Mouse (Mus musculus) brain, embryonic 14.5 days (tissue): Measurements from ENCODE around the gene Cdh26. TPM values are rescaled to one million over a fixed set of nuclear protein-coding genes. Genes with fewer than 3 reads are reported as not detected.

Source experiments
- DNase-seq: peaks from one replicate; pipeline ENCODE4 v3.0.0-alpha.2; 2011; ENCODE audit warnings: low read depth
- CTCF ChIP-seq: fragments of 200-500 bp; IDR thresholded peaks from 2 replicates; pipeline ENCODE4 v1.5.1; 2012; ENCODE audit warnings: inconsistent platforms, mild to moderate bottlenecking, moderate library complexity, borderline replicate concordance; ENCODE audit not compliant: insufficient read depth, insufficient read length; ENCODE audit errors: extremely low read depth
- POLR2A ChIP-seq: fragments of 200-500 bp; IDR thresholded peaks from 2 replicates; pipeline ENCODE4 v1.6.1; 2012; ENCODE audit warnings: mild to moderate bottlenecking, inconsistent platforms, borderline replicate concordance; ENCODE audit not compliant: poor library complexity, insufficient read depth, insufficient read length, severe bottlenecking; ENCODE audit errors: extremely low read depth
- polyA plus RNA-seq: library from polyadenylated mRNA; depleted of rRNA; stranded (reverse); fragments of >200 nt; gene quantifications from 2 replicates; pipeline ENCODE4 v1.2.3, GENCODE M21; 2012

Cdh26 gene
- polyA plus RNA-seq, 1 experiment: 0.59 TPM

DNA sequence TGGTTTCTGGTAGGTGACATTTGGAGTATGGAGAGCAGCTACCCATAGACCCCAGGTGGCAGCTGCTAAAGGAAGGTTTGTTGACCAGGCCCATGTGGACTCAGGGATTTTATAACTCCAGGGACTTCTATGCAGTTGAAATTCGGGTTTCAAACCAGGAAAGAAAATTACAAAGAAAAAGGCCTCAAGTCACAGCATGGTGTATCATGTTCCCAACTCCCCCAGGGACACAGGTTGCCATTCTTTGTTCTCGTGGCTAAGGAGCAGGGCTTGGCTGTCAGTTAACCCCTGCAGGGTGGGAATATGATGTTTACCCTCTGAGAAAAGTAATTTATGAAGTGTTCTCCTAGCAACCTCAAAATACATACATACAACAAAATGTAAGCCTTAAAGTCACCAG lies 19.9 kb downstream of the Cdh26 start:
- TF ChIP-seq CTCF (no peak), POLR2A (no peak)
- no peak for DNase-seq

GRCm38 (mm10) chr2:178450961-178451360 lies 20.6 kb downstream of the Cdh26 start:
- no peak for DNase-seq
- TF ChIP-seq CTCF: no peak
- TF ChIP-seq POLR2A: no peak

DNA sequence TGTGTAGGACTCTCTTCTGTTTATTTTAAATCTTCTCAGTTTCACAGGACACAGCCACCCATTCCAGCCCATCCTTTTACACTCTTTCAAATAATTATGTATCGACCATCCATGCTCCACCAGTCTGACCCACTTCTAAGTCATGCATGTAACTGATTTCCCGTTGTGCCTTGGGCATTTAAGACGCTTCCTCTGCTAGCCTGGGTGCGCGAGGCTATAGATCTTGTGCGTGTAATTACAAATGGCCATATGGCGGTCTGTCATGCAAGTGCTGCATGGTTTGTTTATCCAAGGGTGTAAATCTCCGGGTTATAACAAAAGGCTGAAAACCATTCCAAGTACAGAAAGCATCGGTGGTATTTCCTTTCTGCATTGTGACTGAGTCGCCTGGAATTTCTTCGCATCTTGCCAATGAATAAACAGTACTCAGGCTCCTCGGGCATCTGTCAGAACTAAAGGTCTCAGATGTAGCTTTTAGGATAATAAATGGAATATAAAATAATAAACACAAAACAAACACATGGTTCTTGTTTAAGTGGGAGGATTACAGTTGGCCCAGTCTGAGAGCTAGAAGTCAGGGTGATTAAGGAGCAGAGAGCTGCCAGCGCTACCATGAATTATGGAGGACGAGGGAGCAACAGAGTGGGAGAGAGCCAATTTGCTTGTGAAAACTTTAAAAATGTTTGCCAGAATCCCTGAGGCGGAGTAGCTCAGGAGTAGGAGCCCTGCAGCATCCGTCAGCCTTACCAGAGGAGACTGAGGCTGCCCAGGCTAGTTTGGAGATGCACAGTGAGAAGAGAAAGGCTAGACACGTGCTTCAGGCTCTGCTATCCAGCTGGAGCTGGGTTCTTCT lies 24.6 kb downstream of the Cdh26 start:
- DNase-seq: peak; percentile 85
- TF ChIP-seq CTCF (no peak), POLR2A (no peak)

GRCm38 (mm10) chr2:178457414-178457813 lies 27.1 kb downstream of the Cdh26 start:
- DNase-seq: no peak
- TF ChIP-seq POLR2A: no peak
- TF ChIP-seq CTCF: no peak

DNA sequence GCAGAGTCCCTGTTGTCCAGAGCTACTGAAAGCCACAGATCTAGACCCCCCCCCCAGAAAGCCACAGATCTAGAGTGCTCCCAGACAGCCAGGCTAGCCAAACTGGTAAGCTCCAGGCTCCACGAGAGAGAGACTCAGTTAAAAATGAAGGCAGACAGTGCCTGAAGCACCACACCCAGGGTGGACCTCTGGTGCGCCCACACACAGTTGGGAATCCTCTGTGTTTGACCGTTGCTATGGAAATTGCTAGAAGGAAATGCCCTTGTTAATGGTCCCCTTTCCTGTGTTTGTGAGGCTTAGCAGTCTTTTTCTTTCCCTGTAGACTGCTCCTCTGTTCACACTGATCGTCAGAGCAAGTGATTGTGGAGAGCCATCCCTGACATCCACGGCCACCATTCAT lies 30.0 kb downstream of the Cdh26 start:
- TF ChIP-seq CTCF (no peak), POLR2A (no peak)
- no peak for DNase-seq

DNA sequence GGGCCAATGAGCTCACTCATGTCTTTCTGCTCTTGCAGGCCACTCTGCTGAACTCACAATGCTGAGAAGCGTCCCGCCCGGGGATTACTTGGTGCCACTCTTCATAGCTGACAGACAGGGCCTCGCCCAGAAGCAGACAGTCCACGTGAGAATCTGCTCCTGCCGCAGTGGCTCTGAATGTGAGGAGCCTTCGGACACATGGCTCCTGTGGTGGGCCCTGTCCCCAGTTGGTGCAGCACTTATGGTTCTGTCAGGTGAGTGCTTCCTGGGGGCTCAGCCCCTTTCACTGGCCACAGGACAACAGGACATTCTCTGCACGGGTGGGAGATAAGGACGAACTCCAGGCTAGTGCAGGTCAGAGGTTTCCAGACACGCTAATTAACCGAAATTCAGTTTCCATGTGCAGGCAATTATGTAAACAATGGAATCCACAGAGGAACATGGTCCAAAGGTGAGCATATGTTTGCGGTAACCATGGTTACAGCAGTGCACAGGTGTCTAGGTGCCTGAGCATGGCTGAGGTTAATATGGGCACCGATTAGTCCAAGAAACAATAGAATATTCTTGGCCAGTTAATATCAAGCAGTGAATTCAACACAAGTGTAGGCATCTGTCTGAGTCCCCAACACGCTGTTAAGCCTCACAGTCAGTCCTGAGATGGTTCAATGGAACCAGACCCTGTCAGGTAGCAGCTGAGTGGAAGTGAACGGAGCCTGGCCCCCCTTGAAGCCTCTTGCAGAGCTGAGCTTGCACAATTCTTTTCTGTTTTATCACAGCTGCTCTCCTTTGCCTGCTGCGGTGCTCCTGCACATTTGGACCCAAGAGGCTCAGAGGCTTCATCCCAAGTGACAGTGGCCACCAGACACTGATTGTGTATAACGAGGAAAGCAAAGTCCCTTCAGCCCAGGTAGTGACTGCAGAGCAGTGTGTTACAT lies 41.5 kb downstream of the Cdh26 start:
- TF ChIP-seq POLR2A (no peak), CTCF (no peak)
- DNase-seq: no peak

GRCm38 (mm10) chr2:178473916-178474315 lies 43.6 kb downstream of the Cdh26 start:
- TF ChIP-seq CTCF (no peak), POLR2A (no peak)
- DNase-seq: no peak

DNA sequence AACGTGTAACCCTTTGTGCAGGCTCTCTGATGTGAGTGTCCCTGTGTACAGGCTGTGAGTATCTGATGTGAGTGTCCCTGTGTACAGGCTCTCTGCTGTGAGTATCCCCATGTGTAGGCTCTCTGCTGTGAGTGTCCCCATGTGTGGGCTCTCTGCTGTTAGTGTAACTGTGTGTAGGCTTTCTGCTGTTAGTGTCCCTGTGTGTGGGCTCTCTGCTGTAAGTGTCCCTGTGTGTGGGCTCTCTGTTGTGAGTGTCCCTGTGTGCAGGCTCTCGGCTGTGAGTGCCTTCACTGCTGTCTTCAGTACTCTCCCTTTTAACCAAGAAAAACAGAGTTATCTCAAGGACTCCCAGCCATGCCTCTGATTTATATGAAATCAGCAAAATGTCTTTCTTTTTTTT lies 46.9 kb downstream of the Cdh26 start:
- DNase-seq: no peak
- TF ChIP-seq POLR2A (no peak), CTCF (no peak)

DNA sequence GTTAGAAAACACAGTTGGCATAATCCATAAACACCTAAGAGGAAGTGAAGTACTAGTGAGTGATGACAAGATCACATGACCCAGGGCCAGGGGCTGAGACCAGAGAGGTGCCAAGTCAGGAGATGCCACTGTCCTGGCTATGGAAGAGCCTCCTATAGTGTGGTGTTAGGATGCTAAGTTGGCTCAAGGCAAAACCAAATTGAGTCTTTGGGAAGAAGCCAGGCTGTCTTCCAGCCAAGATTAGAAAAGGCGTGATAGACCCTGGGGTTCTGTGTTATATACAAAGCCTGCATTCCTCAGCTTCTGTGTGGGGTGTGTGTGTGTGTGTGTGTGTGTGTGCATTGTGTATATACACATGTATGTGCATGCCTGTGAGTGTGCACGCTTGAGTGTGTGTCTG lies 48.7 kb downstream of the Cdh26 start:
- peak; percentile 49 for DNase-seq
- TF ChIP-seq CTCF (no peak), POLR2A (no peak)

GRCm38 (mm10) chr2:178480932-178481331 lies 50.6 kb downstream of the Cdh26 start:
- no peak for DNase-seq
- TF ChIP-seq POLR2A (no peak), CTCF (no peak)

DNA sequence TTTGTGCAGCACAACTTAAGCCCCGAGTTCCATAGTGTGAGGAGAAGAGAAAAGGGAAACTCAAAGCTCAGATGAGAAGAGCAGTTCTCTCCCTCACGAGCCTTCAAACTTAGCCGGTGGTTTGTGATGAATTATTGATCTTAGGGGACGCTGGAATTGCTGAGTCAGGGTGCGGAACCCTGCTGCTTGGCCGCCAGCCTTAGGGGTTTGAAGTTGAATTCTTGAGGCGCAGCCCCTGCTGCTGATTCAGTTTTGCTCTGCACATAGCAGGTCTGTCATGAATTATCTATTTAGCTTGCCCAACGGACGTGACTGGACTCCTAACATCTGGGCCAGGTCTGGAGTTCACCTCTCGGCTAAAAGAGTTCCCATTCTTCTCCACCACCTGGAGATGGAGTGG lies 53.1 kb downstream of the Cdh26 start:
- no peak for TF ChIP-seq POLR2A
- DNase-seq: peak; percentile 38
